Mouse (Mus musculus) cortical plate, adult 2 months (tissue): ENCODE data around the gene Fzd2. TPM values are rescaled to one million over a fixed set of nuclear protein-coding genes. Genes with fewer than 3 reads are reported as not detected.
"Not testable (repeated sequence)": the region's sequence is repeated elsewhere in the genome, so short reads cannot be mapped to it uniquely, and the experiment has no call there.

Experiments used
- H3K27ac ChIP-seq: fragments of 200-500 bp; 2 replicates; pipeline ENCODE4 v1.5.1; 2012; ENCODE audit warnings: low read length, control low read depth, inconsistent platforms; ENCODE audit not compliant: insufficient read depth
- H3K4me1 ChIP-seq: fragments of 200-500 bp; 2 replicates; pipeline ENCODE4 v1.6.1; 2011; ENCODE audit warnings: low read length; ENCODE audit not compliant: control insufficient read depth, insufficient read depth
- H3K4me3 ChIP-seq: fragments of 200-500 bp; 2 replicates; pipeline ENCODE4 v1.5.1; 2011; ENCODE audit warnings: mild to moderate bottlenecking, low read length, control low read depth; ENCODE audit not compliant: insufficient read depth
- CTCF ChIP-seq: fragments of 200-500 bp; IDR thresholded peaks from 2 replicates; pipeline ENCODE4 v1.5.1; 2011; ENCODE audit warnings: mild to moderate bottlenecking, control low read depth, low read length; ENCODE audit not compliant: insufficient read depth; ENCODE audit errors: extremely low read depth
- POLR2A ChIP-seq: fragments of 200-500 bp; IDR thresholded peaks from 2 replicates; pipeline ENCODE4 v1.6.1; 2011; ENCODE audit warnings: mild to moderate bottlenecking, low read length, control low read depth; ENCODE audit not compliant: insufficient read depth; ENCODE audit errors: extremely low read depth
- polyA plus RNA-seq: library from polyadenylated mRNA; depleted of rRNA; stranded (reverse); fragments of >200 nt; gene quantifications from 2 replicates; pipeline ENCODE4 v1.2.3, GENCODE M21; 2012; rRNA removed

Gene Fzd2
- 11.4 and 11.8 TPM in 2 replicates for polyA plus RNA-seq

DNA sequence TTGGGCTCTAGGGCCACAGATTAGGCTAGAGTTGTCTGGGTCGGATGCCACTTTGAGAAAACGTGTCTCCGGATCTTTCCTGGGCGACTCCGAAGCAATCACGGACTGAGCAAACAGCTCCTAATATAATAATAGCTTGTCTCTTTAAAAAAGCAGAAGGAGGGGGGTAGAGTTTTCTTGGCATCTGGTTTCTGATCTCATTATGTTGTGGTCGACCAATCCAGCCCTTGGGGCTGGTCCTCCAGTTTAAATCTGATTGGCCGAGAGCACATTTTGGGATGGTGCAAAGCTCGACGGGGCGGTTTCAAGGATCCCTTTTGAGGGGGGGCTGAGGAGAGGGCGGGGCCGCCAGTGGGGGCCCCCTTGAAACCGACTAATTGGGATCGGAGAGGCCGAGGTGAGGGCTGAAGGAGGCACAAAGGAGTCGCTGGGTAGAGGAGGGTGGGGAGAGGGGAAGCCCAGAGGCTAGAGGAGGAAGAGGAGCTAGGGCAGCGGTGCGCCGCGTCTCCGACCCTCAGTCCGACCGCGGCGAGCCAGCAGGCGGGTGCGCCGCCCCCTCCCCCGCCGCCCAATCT, at the start of gene Fzd2:
Fzd2 (plus strand) TSS at position 387 of the 575 bp plus-strand sequence.
- TF ChIP-seq CTCF, result no peak
- TF ChIP-seq POLR2A, result peak; percentile 52; the same call in 1 of the 2 replicates
- peak within 1 kb of the TSS; percentile 64 for H3K4me3 ChIP-seq
- H3K4me1 ChIP-seq, result no peaks in the 10 kb centered on the region
- no peak within 1 kb of the TSS; the same call in 1 of the 2 replicates for H3K27ac ChIP-seq

- TF ChIP-seq CTCF, result no peak
- no peak for TF ChIP-seq POLR2A
- peak overlapping the region; percentile 87 for H3K27ac ChIP-seq
These were observed 48.7 kb upstream of the Fzd2 start for GRCm38 (mm10) chr11:102555400-102556030.

GRCm38 (mm10) chr11:102556031-102556715, 48.0 kb upstream of the Fzd2 start, which contains the start of gene Gpatch8:
Gpatch8 (minus strand) TSS chr11:102556392.
- Histone ChIP-seq H3K4me3 (peak within 1 kb of the TSS; percentile 89), H3K27ac (peak within 1 kb of the TSS; percentile 87)
- TF ChIP-seq POLR2A (peak; percentile 91), CTCF (no peak)

More at GRCm38 (mm10) chr11:102555400-102556030, 48.7 kb upstream of the Fzd2 start:
- peaks cover 7% of the 10 kb centered on the region; the same call in 1 of the 2 replicates for H3K4me1 ChIP-seq
- H3K4me3 ChIP-seq, result peak overlapping the region; percentile 89

GRCm38 (mm10) chr11:102556716-102557074, 47.5 kb upstream of the Fzd2 start:
- TF ChIP-seq CTCF, result no peak
- TF ChIP-seq POLR2A, result no peak
- H3K4me3 ChIP-seq, result peak overlapping the region; percentile 89; the same call in 1 of the 2 replicates
- no peak overlapping the region for H3K27ac ChIP-seq
- H3K4me1 ChIP-seq, result peaks cover 5% of the 10 kb centered on the region; the same call in 1 of the 2 replicates

More at GRCm38 (mm10) chr11:102556031-102556715, 48.0 kb upstream of the Fzd2 start, which contains the start of gene Gpatch8:
- peaks cover 6% of the 10 kb centered on the region; the same call in 1 of the 2 replicates for H3K4me1 ChIP-seq

- Histone ChIP-seq H3K27ac (no peak overlapping the region), H3K4me1 (peaks cover 5% of the 10 kb centered on the region; the same call in 1 of the 2 replicates), H3K4me3 (no peak overlapping the region)
- no peak for TF ChIP-seq POLR2A
- no peak for TF ChIP-seq CTCF
These were observed 46.8 kb upstream of the Fzd2 start for GRCm38 (mm10) chr11:102557386-102557785.

DNA sequence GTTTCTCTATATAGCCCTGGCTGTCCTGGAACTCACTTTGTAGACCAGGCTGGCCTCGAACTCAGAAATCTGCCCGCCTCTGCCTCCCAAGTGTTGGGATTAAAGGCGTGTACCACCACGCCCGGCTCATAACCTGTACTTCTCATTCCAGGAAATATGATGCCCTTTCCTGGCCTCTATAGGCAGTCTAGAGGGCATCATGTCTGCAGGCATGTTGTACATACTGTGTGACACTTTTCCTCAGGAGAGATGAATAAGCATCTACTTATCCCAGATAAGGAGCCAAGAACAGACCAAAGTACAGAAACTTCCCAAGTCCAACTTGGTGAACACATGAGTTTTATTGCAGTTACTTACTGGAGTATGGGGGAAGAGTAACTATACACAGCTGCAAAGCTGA, 45.5 kb upstream of the Fzd2 start:
- TF ChIP-seq CTCF (no peak), POLR2A (no peak)
- H3K27ac ChIP-seq, result no peak overlapping the region
- H3K4me3 ChIP-seq, result no peak overlapping the region
- peaks cover 3% of the 10 kb centered on the region; the same call in 1 of the 2 replicates for H3K4me1 ChIP-seq

GRCm38 (mm10) chr11:102564952-102565671, 39.1 kb upstream of the Fzd2 start:
- not testable (repeated sequence) for H3K27ac ChIP-seq, H3K4me3 ChIP-seq, H3K4me1 ChIP-seq

GRCm38 (mm10) chr11:102565741-102566140, 38.5 kb upstream of the Fzd2 start:
- no peak overlapping the region for H3K27ac ChIP-seq
- no peaks in the 10 kb centered on the region for H3K4me1 ChIP-seq
- TF ChIP-seq POLR2A (no peak), CTCF (no peak)
- H3K4me3 ChIP-seq, result no peak overlapping the region

DNA sequence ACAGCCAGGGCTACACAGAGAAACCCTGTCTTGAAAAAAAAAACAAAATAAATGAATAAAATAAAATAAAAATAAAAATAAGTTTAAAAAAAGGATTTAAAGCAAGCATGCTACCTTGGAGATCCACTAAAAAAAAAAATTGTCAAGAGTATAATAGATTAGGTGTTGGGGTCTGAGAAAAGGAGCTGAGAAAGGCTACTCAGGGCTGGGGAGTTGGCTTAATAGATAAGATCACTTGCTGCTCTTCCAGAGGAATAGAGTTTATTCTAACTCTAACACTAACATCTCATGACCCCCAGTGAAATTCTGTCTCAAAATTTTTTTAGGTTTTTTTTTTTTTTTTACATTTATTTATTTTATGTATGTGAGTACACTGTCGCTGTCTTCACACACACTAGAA, 37.9 kb upstream of the Fzd2 start:
- no peak overlapping the region for H3K27ac ChIP-seq
- no peak for TF ChIP-seq CTCF
- TF ChIP-seq POLR2A, result no peak
- H3K4me1 ChIP-seq, result no peaks in the 10 kb centered on the region
- no peak overlapping the region for H3K4me3 ChIP-seq
